Mouse (Mus musculus): ENCODE results near the gene Gm10974.

Gm10974 gene

GRCm38 (mm10) chr7:66359044-66359443 lies 6.7 kb upstream of the Gm10974 start:
- CTCF ChIA-PET, result interaction anchor here (0.6 kb wide), 1 partner anchor 256 kb away, joined by 5 read pairs; no protein-coding TSS in a partner anchor

- CTCF ChIA-PET, result no interaction called here
Measured at GRCm38 (mm10) chr7:66364491-66364890, 1.2 kb upstream of the Gm10974 start.

- CTCF ChIA-PET, result no interaction called here
Measured at GRCm38 (mm10) chr7:66365411-66365810, 294 bp upstream of the Gm10974 start.

GRCm38 (mm10) chr7:66369071-66369933 lies 3.6 kb downstream of the Gm10974 start:
- CTCF ChIA-PET, result interaction anchor here (0.6 kb wide), 1 partner anchor 75 kb away, joined by 3 read pairs; no protein-coding TSS in a partner anchor

GRCm38 (mm10) chr7:66369934-66370445 lies 4.3 kb downstream of the Gm10974 start:
- CTCF ChIA-PET, result no interaction called here

GRCm38 (mm10) chr7:66370970-66371369 lies 5.3 kb downstream of the Gm10974 start:
- CTCF ChIA-PET, result no interaction called here

GRCm38 (mm10) chr7:66373391-66373790 lies 7.7 kb downstream of the Gm10974 start:
- CTCF ChIA-PET, result no interaction called here

GRCm38 (mm10) chr7:66375736-66376135 lies 10.0 kb downstream of the Gm10974 start:
- CTCF ChIA-PET, result no interaction called here

- CTCF ChIA-PET, result interaction anchor here (0.5 kb wide), 1 partner anchor 34 kb away, joined by 5 read pairs; no protein-coding TSS in a partner anchor
Measured at GRCm38 (mm10) chr7:66376560-66376959, 10.9 kb downstream of the Gm10974 start.

- CTCF ChIA-PET, result interaction anchor here (0.7 kb wide), 1 partner anchor 84 kb away, joined by 4 read pairs; no protein-coding TSS in a partner anchor
Measured at GRCm38 (mm10) chr7:66384213-66384612, 18.5 kb downstream of the Gm10974 start.

- CTCF ChIA-PET, result interaction anchor here (0.6 kb wide), 1 partner anchor 30 kb away, joined by 3 read pairs; no protein-coding TSS in a partner anchor
Measured at GRCm38 (mm10) chr7:66384891-66385290, 19.2 kb downstream of the Gm10974 start.

- CTCF ChIA-PET, result no interaction called here
Measured at GRCm38 (mm10) chr7:66385826-66386225, 20.1 kb downstream of the Gm10974 start.

- CTCF ChIA-PET, result no interaction called here
Measured at GRCm38 (mm10) chr7:66386411-66386810, 20.7 kb downstream of the Gm10974 start.

GRCm38 (mm10) chr7:66387419-66387812 lies 21.7 kb downstream of the Gm10974 start:
- CTCF ChIA-PET, result no interaction called here

GRCm38 (mm10) chr7:66387813-66388521 lies 22.3 kb downstream of the Gm10974 start, which contains the start of gene Lrrk1:
Lrrk1 (minus strand) TSS chr7:66388350.
- CTCF ChIA-PET, result interaction anchor here (0.6 to 1.3 kb wide), 2 partner anchors 88 to 283 kb away, joined by 3 read pairs; no protein-coding TSS in a partner anchor

GRCm38 (mm10) chr7:66388621-66389532 lies 23.2 kb downstream of the Gm10974 start:
- CTCF ChIA-PET, result interaction anchor here (0.7 to 1.3 kb wide), 3 partner anchors 12 to 89 kb away, joined by 3 to 4 read pairs (median 3); no protein-coding TSS in a partner anchor

GRCm38 (mm10) chr7:66397288-66397687 lies 31.6 kb downstream of the Gm10974 start:
- CTCF ChIA-PET, result no interaction called here

GRCm38 (mm10) chr7:66401605-66402004 lies 35.9 kb downstream of the Gm10974 start:
- CTCF ChIA-PET, result no interaction called here

- CTCF ChIA-PET, result no interaction called here
Measured at GRCm38 (mm10) chr7:66402876-66403275, 37.2 kb downstream of the Gm10974 start.

GRCm38 (mm10) chr7:66404141-66404540 lies 38.4 kb downstream of the Gm10974 start:
- CTCF ChIA-PET, result no interaction called here

- CTCF ChIA-PET, result no interaction called here
Measured at GRCm38 (mm10) chr7:66404802-66405201, 39.1 kb downstream of the Gm10974 start.
